Mouse (Mus musculus): ENCODE data around the gene Arrb1. TPM values are rescaled to one million over a fixed set of nuclear protein-coding genes. Genes with fewer than 3 reads are reported as not detected.

Gene Arrb1
- polyA plus RNA-seq, 1 experiment = 29.6 TPM

- 97% methylated on average over 8 of the region's 8 CpGs for WGBS
- H3K36me3 ChIP-seq (ENCODE audit: control insufficient read depth, insufficient read depth, low read length) = no peaks in the 10 kb centered on the region
- no peak overlapping the region for H3K27ac ChIP-seq (ENCODE audit: control insufficient read depth, insufficient read depth, low read length)
- no peaks in the 10 kb centered on the region for H3K4me1 ChIP-seq (replicated peaks; ENCODE audit: control insufficient read depth, insufficient read depth, low read length)
- TF ChIP-seq CTCF (IDR thresholded peaks at IDR 0.05; ENCODE audit: borderline replicate concordance, control insufficient read depth, extremely low read depth, insufficient read depth, low read length, poor library complexity) (no peak), POLR2A (IDR thresholded peaks at IDR 0.05; ENCODE audit: control insufficient read depth, extremely low read depth, insufficient read depth, low read length, poor library complexity) (no peak)
- DNase-seq = no peak
- H3K4me3 ChIP-seq (ENCODE audit: control insufficient read depth, insufficient read depth, low read length) = no peak overlapping the region
- H3K27me3 ChIP-seq (ENCODE audit: control insufficient read depth, insufficient read depth, low read length) = no peaks in the 10 kb centered on the region
Observed at GRCm38 (mm10) chr7:99523121-99523520, 12.1 kb upstream of the Arrb1 start.

- no peak overlapping the region for H3K27ac ChIP-seq (ENCODE audit: control insufficient read depth, insufficient read depth, low read length)
- 85% methylated on average over 1 of the region's 1 CpGs for WGBS
- H3K4me1 ChIP-seq (replicated peaks; ENCODE audit: control insufficient read depth, insufficient read depth, low read length) = no peaks in the 10 kb centered on the region
Observed at GRCm38 (mm10) chr7:99523837-99524236, 11.4 kb upstream of the Arrb1 start.

GRCm38 (mm10) chr7:99528547-99528946, 6.7 kb upstream of the Arrb1 start:
- no peak for DNase-seq
- Histone ChIP-seq H3K4me1 (replicated peaks; ENCODE audit: control insufficient read depth, insufficient read depth, low read length) (peaks cover 8% of the 10 kb centered on the region), H3K4me3 (ENCODE audit: control insufficient read depth, insufficient read depth, low read length) (no peak overlapping the region), H3K36me3 (ENCODE audit: control insufficient read depth, insufficient read depth, low read length) (no peaks in the 10 kb centered on the region), H3K27ac (ENCODE audit: control insufficient read depth, insufficient read depth, low read length) (no peak overlapping the region), H3K27me3 (ENCODE audit: control insufficient read depth, insufficient read depth, low read length) (no peaks in the 10 kb centered on the region)
- WGBS = 80% methylated on average over 2 of the region's 2 CpGs
- no peak for TF ChIP-seq POLR2A (IDR thresholded peaks at IDR 0.05; ENCODE audit: control insufficient read depth, extremely low read depth, insufficient read depth, low read length, poor library complexity)
- no peak for TF ChIP-seq CTCF (IDR thresholded peaks at IDR 0.05; ENCODE audit: borderline replicate concordance, control insufficient read depth, extremely low read depth, insufficient read depth, low read length, poor library complexity)

More at GRCm38 (mm10) chr7:99523837-99524236, 11.4 kb upstream of the Arrb1 start:
- Histone ChIP-seq H3K27me3 (ENCODE audit: control insufficient read depth, insufficient read depth, low read length) (no peaks in the 10 kb centered on the region), H3K4me3 (ENCODE audit: control insufficient read depth, insufficient read depth, low read length) (no peak overlapping the region), H3K36me3 (ENCODE audit: control insufficient read depth, insufficient read depth, low read length) (no peaks in the 10 kb centered on the region)
- TF ChIP-seq CTCF (IDR thresholded peaks at IDR 0.05; ENCODE audit: borderline replicate concordance, control insufficient read depth, extremely low read depth, insufficient read depth, low read length, poor library complexity) (no peak), POLR2A (IDR thresholded peaks at IDR 0.05; ENCODE audit: control insufficient read depth, extremely low read depth, insufficient read depth, low read length, poor library complexity) (no peak)
- DNase-seq = no peak

- TF ChIP-seq CTCF (IDR thresholded peaks at IDR 0.05; ENCODE audit: borderline replicate concordance, control insufficient read depth, extremely low read depth, insufficient read depth, low read length, poor library complexity) (no peak), POLR2A (IDR thresholded peaks at IDR 0.05; ENCODE audit: control insufficient read depth, extremely low read depth, insufficient read depth, low read length, poor library complexity) (no peak)
- H3K4me1 ChIP-seq (replicated peaks; ENCODE audit: control insufficient read depth, insufficient read depth, low read length) = peaks cover 14% of the 10 kb centered on the region
- no peaks in the 10 kb centered on the region for H3K36me3 ChIP-seq (ENCODE audit: control insufficient read depth, insufficient read depth, low read length)
- no peak for DNase-seq
- WGBS = 86% methylated on average over 5 of the region's 5 CpGs
- H3K4me3 ChIP-seq (ENCODE audit: control insufficient read depth, insufficient read depth, low read length) = no peak overlapping the region
- H3K27me3 ChIP-seq (ENCODE audit: control insufficient read depth, insufficient read depth, low read length) = no peaks in the 10 kb centered on the region
- no peak overlapping the region for H3K27ac ChIP-seq (ENCODE audit: control insufficient read depth, insufficient read depth, low read length)
Observed at GRCm38 (mm10) chr7:99529410-99529809, 5.9 kb upstream of the Arrb1 start.

- H3K27ac ChIP-seq (ENCODE audit: control insufficient read depth, insufficient read depth, low read length) = no peak overlapping the region
- WGBS = 75% methylated on average over 3 of the region's 3 CpGs
- no peak overlapping the region for H3K4me3 ChIP-seq (ENCODE audit: control insufficient read depth, insufficient read depth, low read length)
- TF ChIP-seq CTCF (IDR thresholded peaks at IDR 0.05; ENCODE audit: borderline replicate concordance, control insufficient read depth, extremely low read depth, insufficient read depth, low read length, poor library complexity) (no peak), POLR2A (IDR thresholded peaks at IDR 0.05; ENCODE audit: control insufficient read depth, extremely low read depth, insufficient read depth, low read length, poor library complexity) (no peak)
- H3K27me3 ChIP-seq (ENCODE audit: control insufficient read depth, insufficient read depth, low read length) = no peaks in the 10 kb centered on the region
- no peaks in the 10 kb centered on the region for H3K36me3 ChIP-seq (ENCODE audit: control insufficient read depth, insufficient read depth, low read length)
- peaks cover 26% of the 10 kb centered on the region for H3K4me1 ChIP-seq (replicated peaks; ENCODE audit: control insufficient read depth, insufficient read depth, low read length)
- no peak for DNase-seq
Observed at GRCm38 (mm10) chr7:99531408-99531970, 3.8 kb upstream of the Arrb1 start.

- Histone ChIP-seq H3K27ac (ENCODE audit: control insufficient read depth, insufficient read depth, low read length) (no peak overlapping the region), H3K27me3 (ENCODE audit: control insufficient read depth, insufficient read depth, low read length) (no peaks in the 10 kb centered on the region), H3K4me1 (replicated peaks; ENCODE audit: control insufficient read depth, insufficient read depth, low read length) (peaks cover 27% of the 10 kb centered on the region), H3K36me3 (ENCODE audit: control insufficient read depth, insufficient read depth, low read length) (no peaks in the 10 kb centered on the region), H3K4me3 (ENCODE audit: control insufficient read depth, insufficient read depth, low read length) (no peak overlapping the region)
- DNase-seq = no peak
- TF ChIP-seq CTCF (IDR thresholded peaks at IDR 0.05; ENCODE audit: borderline replicate concordance, control insufficient read depth, extremely low read depth, insufficient read depth, low read length, poor library complexity) (no peak), POLR2A (IDR thresholded peaks at IDR 0.05; ENCODE audit: control insufficient read depth, extremely low read depth, insufficient read depth, low read length, poor library complexity) (no peak)
- 90% methylated on average over 4 of the region's 4 CpGs for WGBS
Observed at GRCm38 (mm10) chr7:99532526-99532925, 2.7 kb upstream of the Arrb1 start.

- Histone ChIP-seq H3K4me1 (replicated peaks; ENCODE audit: control insufficient read depth, insufficient read depth, low read length) (peaks cover 30% of the 10 kb centered on the region), H3K27ac (ENCODE audit: control insufficient read depth, insufficient read depth, low read length) (no peak overlapping the region), H3K36me3 (ENCODE audit: control insufficient read depth, insufficient read depth, low read length) (no peaks in the 10 kb centered on the region), H3K27me3 (ENCODE audit: control insufficient read depth, insufficient read depth, low read length) (no peaks in the 10 kb centered on the region), H3K4me3 (ENCODE audit: control insufficient read depth, insufficient read depth, low read length) (no peak overlapping the region)
- 94% methylated on average over 7 of the region's 7 CpGs for WGBS
- no peak for TF ChIP-seq CTCF (IDR thresholded peaks at IDR 0.05; ENCODE audit: borderline replicate concordance, control insufficient read depth, extremely low read depth, insufficient read depth, low read length, poor library complexity)
- TF ChIP-seq POLR2A (IDR thresholded peaks at IDR 0.05; ENCODE audit: control insufficient read depth, extremely low read depth, insufficient read depth, low read length, poor library complexity) = no peak
- no peak for DNase-seq
Observed at GRCm38 (mm10) chr7:99533600-99533999, 1.7 kb upstream of the Arrb1 start.
